Mouse (Mus musculus) heart, postnatal 0 days (tissue): ENCODE measurements around the gene Gxylt2. TPM values are rescaled to one million over a fixed set of nuclear protein-coding genes. Genes with fewer than 3 reads are reported as not detected.

ENCODE experiments used
- ATAC-seq: fragments of 200-750 bp; cut with Nextera tagmentation; 2 replicates; pipeline ENCODE4 v1.8.0; 2017; ENCODE audit warnings: low read depth, moderate number of reproducible peaks, moderate library complexity; ENCODE audit not compliant: insufficient read depth
- DNase-seq: peaks from one replicate; pipeline ENCODE4 v3.0.0-alpha.2; 2016; ENCODE audit warnings: low spot score
- H3K27ac ChIP-seq: fragments of 300-500 bp; sonication (generic); 2 replicates; pipeline ENCODE4 v1.5.1; 2014; ENCODE audit warnings: low read depth, mild to moderate bottlenecking
- H3K27me3 ChIP-seq: fragments of 300-500 bp; sonication (generic); 2 replicates; pipeline ENCODE4 v1.6.1; 2014; ENCODE audit warnings: low read length, mixed read lengths; ENCODE audit not compliant: control insufficient read depth, insufficient read depth
- H3K36me3 ChIP-seq: fragments of 300-500 bp; sonication (generic); replicated peaks from 2 replicates; pipeline ENCODE4 v1.6.1; 2014; ENCODE audit warnings: low read length, mixed read lengths; ENCODE audit not compliant: control insufficient read depth, insufficient read depth
- H3K4me1 ChIP-seq: fragments of 300-500 bp; sonication (generic); 2 replicates; pipeline ENCODE4 v1.6.1; 2014; ENCODE audit warnings: antibody characterized with exemption; ENCODE audit not compliant: control insufficient read depth, insufficient read depth
- H3K4me2 ChIP-seq: fragments of 300-500 bp; sonication (generic); 2 replicates; pipeline ENCODE4 v1.6.1; 2014; ENCODE audit warnings: low read depth, mild to moderate bottlenecking, low read length, moderate library complexity
- H3K4me3 ChIP-seq: fragments of 300-500 bp; sonication (generic); 2 replicates; pipeline ENCODE4 v1.5.1; 2014; ENCODE audit warnings: low read depth, low read length
- H3K9ac ChIP-seq: fragments of 300-500 bp; sonication (generic); replicated peaks from 2 replicates; pipeline ENCODE4 v1.6.1; 2014; ENCODE audit warnings: low read depth, low read length, mixed read lengths
- H3K9me3 ChIP-seq: fragments of 300-500 bp; sonication (generic); replicated peaks from 2 replicates; pipeline ENCODE4 v1.6.1; 2016; ENCODE audit warnings: low read length; ENCODE audit not compliant: control insufficient read depth
- CTCF ChIP-seq: IDR thresholded peaks from 2 replicates; pipeline ENCODE4 v1.5.1; 2016; ENCODE audit warnings: antibody characterized with exemption, control low read depth, low read depth
- EP300 ChIP-seq: IDR thresholded peaks from 2 replicates; pipeline ENCODE4 v1.6.1; 2016; ENCODE audit warnings: antibody characterized with exemption, low read depth
- WGBS: fragments of 180-500 bp; shearing (Covaris S2); extraction: QIAGEN DNeasy Blood & Tissue Kit; methylation state at CpG from one replicate; pipeline ENCODE4 v1.1.7; 2014; 5-methylcytosine and 5-hydroxymethylcytosine counted together
- polyA plus RNA-seq: library from polyadenylated mRNA; unstranded; fragments of >200 nt; fragmentation: Nextera tagmentation; extraction: Ambion mirVana; gene quantifications from 2 replicates; pipeline ENCODE4 v1.2.1, GENCODE M21; 2015
- total RNA-seq: library from RNA; depleted of rRNA; stranded (reverse); fragments of >200 nt; gene quantifications from 2 replicates; pipeline ENCODE4 v1.2.3, GENCODE M21; 2014; ENCODE audit warnings: low replicate concordance; rRNA removed

Gxylt2 gene
- total RNA-seq (4.8 and 7.7 TPM in 2 replicates), polyA plus RNA-seq (2.4 and 3.1 TPM in 2 replicates)

DNA sequence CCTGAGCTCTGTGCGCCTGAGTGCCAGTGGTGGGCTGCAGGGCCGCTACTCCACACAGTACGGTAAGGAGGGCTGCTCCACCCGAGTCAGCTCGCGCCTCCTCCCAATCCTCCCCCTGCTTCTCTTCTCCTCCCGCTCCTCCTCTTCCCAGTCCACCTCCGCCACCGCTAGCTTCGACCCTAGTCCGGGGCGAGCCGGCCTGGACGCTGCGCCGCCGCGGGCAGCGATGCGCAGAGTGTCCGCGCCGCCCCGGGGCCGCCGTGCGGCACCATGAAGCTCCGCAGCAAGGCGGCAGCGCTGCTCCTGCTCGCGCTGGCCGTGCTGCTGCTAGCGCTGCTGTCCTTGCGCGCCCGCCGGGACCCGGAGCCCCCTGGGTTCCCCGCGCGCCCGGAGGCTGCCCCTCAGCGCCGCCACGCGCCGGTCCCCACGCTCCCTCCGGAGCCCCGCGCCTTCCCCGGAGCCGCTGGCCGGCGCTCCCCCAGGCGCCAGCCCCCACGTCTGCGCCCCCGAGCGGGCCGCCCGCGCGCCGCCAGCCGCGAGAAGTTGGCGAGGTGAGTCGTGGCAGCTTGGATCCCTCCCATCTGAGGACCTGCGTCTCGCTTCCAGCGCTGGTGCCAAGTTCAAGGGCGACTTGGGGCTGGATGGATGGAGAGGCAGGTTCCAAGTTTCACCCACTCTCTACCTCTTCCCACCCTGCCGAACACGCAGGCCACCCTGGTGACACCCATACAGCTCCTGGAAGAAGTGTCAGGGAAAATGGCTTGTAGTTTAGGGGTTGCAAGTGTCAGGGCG, at the start of gene Gxylt2:
Gene Gxylt2 (plus strand): TSS at position 161 of the 792 bp plus-strand sequence.
- Histone ChIP-seq H3K9me3 (no peaks in the 10 kb centered on the region), H3K27me3 (peaks cover 48% of the 10 kb centered on the region), H3K4me3 (peak within 1 kb of the TSS; percentile 64), H3K4me1 (0 out of 2 replicates have a peak, but pooled peaks cover 6% of the 10 kb centered on the region), H3K27ac (peak within 1 kb of the TSS; percentile 59), H3K9ac (peak within 1 kb of the TSS; percentile 45), H3K4me2 (peak within 1 kb of the TSS; percentile 91), H3K36me3 (no peaks in the 10 kb centered on the region)
- TF ChIP-seq CTCF (0 out of 2 replicates have a peak, but pooled peaks have one; percentile 4), EP300 (no peak)
- peak; percentile 82 for ATAC-seq
- peak; percentile 40 for DNase-seq
- WGBS = 1% methylated on average over 74 of the region's 77 CpGs

DNA sequence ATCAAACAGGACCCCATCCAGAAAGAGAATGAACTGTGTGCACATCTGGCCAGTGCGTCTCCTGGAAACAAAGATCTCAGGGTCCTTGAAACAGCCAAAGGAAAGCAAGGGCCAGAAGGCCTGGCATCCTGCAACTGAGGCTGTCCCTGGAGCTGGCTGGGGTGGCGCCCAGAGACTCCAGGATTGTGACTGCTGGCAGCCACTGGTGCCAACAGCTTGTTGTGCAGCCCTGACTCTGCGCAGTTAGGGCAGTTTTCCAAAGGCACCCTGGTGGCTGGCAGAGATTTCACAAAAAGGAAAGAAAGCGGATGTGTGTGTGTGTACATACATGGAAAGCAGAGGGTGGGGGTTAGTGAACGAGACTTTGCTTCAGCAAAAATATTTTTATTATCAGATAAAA, 44.1 kb upstream of the Gxylt2 start:
- DNase-seq (no peak), ATAC-seq (peak; percentile 36; the same call in 1 of the 2 replicates)
- Histone ChIP-seq H3K4me3 (no peak overlapping the region), H3K27ac (no peak overlapping the region), H3K4me1 (no peaks in the 10 kb centered on the region), H3K9me3 (no peaks in the 10 kb centered on the region), H3K36me3 (peaks cover 20% of the 10 kb centered on the region), H3K27me3 (no peaks in the 10 kb centered on the region), H3K4me2 (no peak overlapping the region), H3K9ac (no peak overlapping the region)
- TF ChIP-seq EP300 = no peak
- TF ChIP-seq CTCF = no peak
- 67% methylated on average over 5 of the region's 5 CpGs for WGBS

DNA sequence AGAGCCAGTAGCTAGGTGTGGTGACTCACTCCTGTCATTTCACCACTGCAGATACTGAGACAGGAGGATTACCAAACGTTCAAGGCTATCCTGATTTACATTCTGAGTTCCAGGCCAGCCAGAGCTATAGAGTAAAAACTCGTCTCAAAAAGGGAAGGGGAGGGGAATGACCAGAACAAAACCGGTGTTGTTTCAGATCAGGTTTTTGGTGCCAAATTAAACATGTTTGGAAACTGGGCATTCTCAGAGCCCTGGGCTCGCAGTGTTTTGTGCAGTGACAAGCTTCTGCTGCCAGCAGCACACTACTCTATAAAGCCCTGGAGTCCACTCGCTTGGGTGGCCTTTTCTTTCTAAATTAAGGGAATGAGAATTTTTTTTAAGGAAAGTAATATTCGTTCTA, 42.3 kb upstream of the Gxylt2 start:
- 65% methylated on average over 6 of the region's 6 CpGs for WGBS
- TF ChIP-seq EP300 = no peak
- TF ChIP-seq CTCF = no peak
- H3K9me3 ChIP-seq = no peaks in the 10 kb centered on the region
- H3K36me3 ChIP-seq = peaks cover 20% of the 10 kb centered on the region
- H3K4me1 ChIP-seq = no peaks in the 10 kb centered on the region
- no peak overlapping the region for H3K4me2 ChIP-seq
- no peak overlapping the region for H3K9ac ChIP-seq
- H3K27me3 ChIP-seq = no peaks in the 10 kb centered on the region
- no peak for ATAC-seq
- DNase-seq = no peak
- no peak overlapping the region for H3K4me3 ChIP-seq
- H3K27ac ChIP-seq = no peak overlapping the region

DNA sequence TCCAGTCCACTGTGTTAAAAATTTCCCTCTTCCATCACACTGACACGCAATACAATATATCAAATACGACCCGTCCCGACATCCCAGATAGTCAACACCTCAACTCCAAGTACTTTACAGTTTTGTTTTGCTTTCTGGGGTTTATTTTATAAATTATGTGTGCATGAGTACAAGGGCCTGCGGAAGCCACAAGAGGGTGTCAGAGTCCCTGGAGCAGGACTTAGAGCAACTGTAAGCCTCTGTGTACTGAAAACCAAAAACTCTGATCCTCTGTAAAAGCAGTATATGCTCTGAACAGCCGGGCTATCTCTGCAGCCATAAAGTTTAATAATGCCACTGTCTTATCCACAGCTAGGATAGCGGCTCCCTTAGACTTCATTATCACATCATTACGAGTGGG, 36.9 kb upstream of the Gxylt2 start:
- H3K36me3 ChIP-seq = peaks cover 20% of the 10 kb centered on the region

DNA sequence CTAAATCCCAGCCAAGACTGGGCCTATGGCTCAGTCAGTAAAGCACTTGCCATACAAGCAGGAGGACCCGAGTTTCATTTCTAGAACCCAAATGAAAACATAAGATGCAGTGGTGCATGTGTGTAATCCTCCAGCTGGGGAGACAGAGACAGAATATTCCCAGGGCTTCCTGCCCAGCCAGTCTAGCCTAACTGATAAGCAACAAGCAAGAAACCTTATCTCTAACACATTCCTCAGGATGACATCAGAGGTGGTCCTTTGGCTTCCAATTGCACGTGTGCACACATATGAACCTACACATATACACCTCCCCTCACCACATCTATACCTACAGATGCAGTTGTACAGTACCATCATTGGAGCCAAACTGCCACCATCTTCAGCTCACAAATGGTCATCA, 35.7 kb upstream of the Gxylt2 start:
- Histone ChIP-seq H3K27ac (no peak overlapping the region), H3K27me3 (no peaks in the 10 kb centered on the region), H3K9me3 (no peaks in the 10 kb centered on the region), H3K9ac (no peak overlapping the region), H3K4me1 (peaks cover 8% of the 10 kb centered on the region), H3K4me3 (no peak overlapping the region), H3K4me2 (no peak overlapping the region), H3K36me3 (peaks cover 12% of the 10 kb centered on the region)
- no peak for DNase-seq
- TF ChIP-seq EP300 = no peak
- TF ChIP-seq CTCF = no peak
- 27% methylated on average over 2 of the region's 2 CpGs for WGBS
- no peak for ATAC-seq

More for the DNA sequence above, 36.9 kb upstream of the Gxylt2 start:
- ATAC-seq (no peak), DNase-seq (no peak)
- whole genome bisulfite sequencing = 89% methylated on average over 8 of the region's 8 CpGs
- no peaks in the 10 kb centered on the region for H3K27me3 ChIP-seq
- H3K4me2 ChIP-seq = no peak overlapping the region
- no peak overlapping the region for H3K4me3 ChIP-seq
- no peak overlapping the region for H3K9ac ChIP-seq
- no peak for TF ChIP-seq CTCF
- TF ChIP-seq EP300 = no peak
- peaks cover 8% of the 10 kb centered on the region for H3K4me1 ChIP-seq
- H3K27ac ChIP-seq = no peak overlapping the region
- H3K9me3 ChIP-seq = no peaks in the 10 kb centered on the region
